Mouse (Mus musculus): ENCODE results near the gene St8sia6.
"Not testable (repeated sequence)": the region's sequence is repeated elsewhere in the genome, so short reads cannot be mapped to it uniquely, and the experiment has no call there.

Gene St8sia6

GRCm38 (mm10) chr2:13793969-13794363, at the start of gene St8sia6:
Gene St8sia6 (minus strand): TSS chr2:13794064.
- in situ Hi-C loops (cut with MboI, MseI): loop anchor here (5.0 kb wide), 3 partner anchors 72 to 522 kb away; partner anchors contain the start of gene Rsu1

- in situ Hi-C loops (cut with MboI, MseI): no loop called here
Observed at GRCm38 (mm10) chr2:13836310-13836709, 42.4 kb upstream of the St8sia6 start.

GRCm38 (mm10) chr2:13834989-13835388, 41.1 kb upstream of the St8sia6 start:
- in situ Hi-C loops (cut with MboI, MseI): no loop called here

- in situ Hi-C loops (cut with MboI, MseI): no loop called here
Observed at GRCm38 (mm10) chr2:13816645-13817044, 22.8 kb upstream of the St8sia6 start.

GRCm38 (mm10) chr2:13808593-13808992, 14.7 kb upstream of the St8sia6 start:
- in situ Hi-C loops (cut with MboI, MseI): loop anchor here (10.0 kb wide), 1 partner anchor 1236 kb away; the partner anchor contains the start of gene Arl5b

GRCm38 (mm10) chr2:13808008-13808407, 14.1 kb upstream of the St8sia6 start:
- in situ Hi-C loops (cut with MboI, MseI): loop anchor here (10.0 kb wide), 1 partner anchor 1237 kb away; the partner anchor contains the start of gene Arl5b

GRCm38 (mm10) chr2:13806120-13806519, 12.3 kb upstream of the St8sia6 start:
- in situ Hi-C loops (cut with MboI, MseI): loop anchor here (10.0 kb wide), 1 partner anchor 1239 kb away; the partner anchor contains the start of gene Arl5b

- in situ Hi-C loops (cut with MboI, MseI): loop anchor here (10.0 kb wide), 1 partner anchor 1244 kb away; the partner anchor contains the start of gene Arl5b
Observed at GRCm38 (mm10) chr2:13800639-13801038, 6.8 kb upstream of the St8sia6 start.

- in situ Hi-C loops (cut with MboI, MseI): loop anchor here (5.0 kb wide), 3 partner anchors 72 to 522 kb away; partner anchors contain the start of gene Rsu1
Observed at GRCm38 (mm10) chr2:13794446-13794845, 582 bp upstream of the St8sia6 start.

GRCm38 (mm10) chr2:13793054-13793968, 553 bp downstream of the St8sia6 start:
- in situ Hi-C loops (cut with MboI, MseI): loop anchor here (5.0 kb wide), 3 partner anchors 71 to 521 kb away; partner anchors contain the start of gene Rsu1

GRCm38 (mm10) chr2:13792256-13793005, 1.4 kb downstream of the St8sia6 start:
- in situ Hi-C loops (cut with MboI, MseI): loop anchor here (5.0 kb wide), 3 partner anchors 70 to 520 kb away; partner anchors contain the start of gene Rsu1

- in situ Hi-C loops (cut with MboI, MseI): loop anchor here (5.0 kb wide), 3 partner anchors 69 to 519 kb away; partner anchors contain the start of gene Rsu1
Observed at GRCm38 (mm10) chr2:13791598-13791997, 2.3 kb downstream of the St8sia6 start.

GRCm38 (mm10) chr2:13789365-13789764, 4.5 kb downstream of the St8sia6 start:
- in situ Hi-C loops (cut with MboI, MseI): no loop called here

GRCm38 (mm10) chr2:13786577-13787168, 7.2 kb downstream of the St8sia6 start:
- in situ Hi-C loops (cut with MboI, MseI): no loop called here

- in situ Hi-C loops (cut with MboI, MseI): not testable (repeated sequence)
Observed at GRCm38 (mm10) chr2:13785992-13786391, 7.9 kb downstream of the St8sia6 start.

- in situ Hi-C loops (cut with MboI, MseI): no loop called here
Observed at GRCm38 (mm10) chr2:13785247-13785646, 8.6 kb downstream of the St8sia6 start.

GRCm38 (mm10) chr2:13784448-13784847, 9.4 kb downstream of the St8sia6 start:
- in situ Hi-C loops (cut with MboI, MseI): no loop called here

- in situ Hi-C loops (cut with MboI, MseI): no loop called here
Observed at GRCm38 (mm10) chr2:13777032-13777431, 16.8 kb downstream of the St8sia6 start.

- in situ Hi-C loops (cut with MboI, MseI): no loop called here
Observed at GRCm38 (mm10) chr2:13776453-13776852, 17.4 kb downstream of the St8sia6 start.

- in situ Hi-C loops (cut with MboI, MseI): no loop called here
Observed at GRCm38 (mm10) chr2:13775056-13775455, 18.8 kb downstream of the St8sia6 start.

GRCm38 (mm10) chr2:13768524-13768923, 25.3 kb downstream of the St8sia6 start:
- in situ Hi-C loops (cut with MboI, MseI): no loop called here
